Mouse (Mus musculus) heart, postnatal 0 days (tissue): ENCODE measurements at regions not wholly inside any gene's neighbourhood (a gene's known extent, or its start where the extent isn't known, plus 50 kb on each side); places are given as distances from the start of the nearest gene placed in this dataset.

Experiments
- CTCF ChIP-seq: IDR thresholded peaks from 2 replicates; pipeline ENCODE4 v1.5.1; 2016; ENCODE audit warnings: antibody characterized with exemption, control low read depth, low read depth
- EP300 ChIP-seq: IDR thresholded peaks from 2 replicates; pipeline ENCODE4 v1.6.1; 2016; ENCODE audit warnings: antibody characterized with exemption, low read depth

DNA sequence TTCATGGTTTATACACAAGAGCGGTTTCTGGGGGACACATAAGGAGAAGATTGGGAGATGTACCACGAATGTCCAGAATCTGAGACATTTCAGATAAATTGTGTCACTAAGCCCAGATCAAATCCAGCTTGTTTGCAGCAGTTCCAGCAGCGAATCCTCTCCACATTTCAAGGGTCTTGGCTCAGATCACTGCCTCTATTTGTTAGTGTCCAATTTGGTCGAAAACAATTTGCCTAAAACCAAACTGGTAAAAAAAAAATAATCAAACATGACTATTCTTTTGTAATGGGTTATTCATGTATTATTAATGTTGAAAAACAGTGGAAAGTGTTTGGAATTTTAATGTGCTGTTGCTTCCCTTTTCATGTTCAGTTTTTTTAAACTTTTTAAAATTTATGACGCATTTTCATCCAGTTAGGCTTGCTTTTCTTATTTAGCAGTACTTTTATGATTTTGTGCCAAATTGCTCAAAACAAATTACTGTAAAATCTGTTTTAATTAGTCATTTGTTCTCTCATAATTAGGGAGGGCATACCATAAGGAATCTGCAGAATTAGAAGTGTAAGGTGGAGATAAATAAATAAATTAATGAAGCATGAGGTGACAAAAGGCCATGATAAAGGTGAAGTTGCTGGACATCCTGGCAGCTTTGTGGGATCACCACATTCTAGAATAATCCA is 396.8 kb upstream of the Ptbp2 start:
- TF ChIP-seq CTCF (no peak), EP300 (no peak)
